Mouse (Mus musculus) cerebellum, adult 2 months (tissue): ENCODE results near the gene Emilin2.

Experiments used
- CTCF ChIP-seq: fragments of 200-500 bp; IDR thresholded peaks from 2 replicates; pipeline ENCODE4 v1.5.1; 2011; ENCODE audit warnings: low read depth, mild to moderate bottlenecking, control low read depth, low read length, moderate library complexity, borderline replicate concordance; ENCODE audit not compliant: insufficient read depth
- POLR2A ChIP-seq: fragments of 200-500 bp; IDR thresholded peaks from 2 replicates; pipeline ENCODE4 v1.6.1; 2011; ENCODE audit warnings: low read length, control low read depth, borderline replicate concordance; ENCODE audit not compliant: insufficient read depth

DNA sequence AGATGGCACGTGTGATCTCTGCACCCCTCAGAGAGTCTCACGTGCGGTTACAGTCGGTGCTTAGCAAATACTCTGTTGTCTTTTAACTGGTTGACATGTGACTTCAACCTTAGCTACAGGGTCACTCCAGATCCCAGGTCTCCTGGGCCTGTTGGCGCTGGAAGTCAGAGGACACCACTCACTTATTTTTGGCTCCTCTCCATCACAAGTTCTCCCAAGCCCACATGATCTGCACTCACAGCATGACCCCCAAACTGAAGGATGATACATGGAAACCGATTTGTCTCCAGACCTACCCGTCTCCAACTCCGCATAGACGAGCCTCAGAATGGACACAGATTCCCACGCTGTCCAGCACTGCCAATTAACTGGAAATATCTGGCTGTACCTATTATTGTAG is 43.6 kb downstream of the Emilin2 start:
- TF ChIP-seq POLR2A (no peak), CTCF (no peak)
